Mouse (Mus musculus) neural tube, embryonic 11.5 days (tissue): ENCODE data around the gene Macrod2. TPM values are rescaled to one million over a fixed set of nuclear protein-coding genes. Genes with fewer than 3 reads are reported as not detected.

ENCODE experiments used
- ATAC-seq: fragments of 200-750 bp; cut with Nextera tagmentation; 2 replicates; pipeline ENCODE4 v1.8.0; 2017; ENCODE audit warnings: moderate number of reproducible peaks, mild to moderate bottlenecking, moderate TSS enrichment, moderate library complexity; ENCODE audit not compliant: insufficient read depth, low FRiP score, low TSS enrichment
- DNase-seq: peaks from one replicate; pipeline ENCODE4 v3.0.0-alpha.2; 2015; ENCODE audit warnings: low spot score
- H3K27ac ChIP-seq: fragments of 300-500 bp; sonication (generic); 2 replicates; pipeline ENCODE4 v1.5.1; 2014; ENCODE audit warnings: low read depth, mild to moderate bottlenecking, low read length
- H3K27me3 ChIP-seq: fragments of 300-500 bp; sonication (generic); 2 replicates; pipeline ENCODE4 v1.6.1; 2014; ENCODE audit warnings: mild to moderate bottlenecking, low read length, mixed read lengths; ENCODE audit not compliant: control insufficient read depth, insufficient read depth
- H3K36me3 ChIP-seq: fragments of 300-500 bp; sonication (generic); 2 replicates; pipeline ENCODE4 v1.6.1; 2014; ENCODE audit warnings: mild to moderate bottlenecking, low read length, moderate library complexity, mixed read lengths; ENCODE audit not compliant: control insufficient read depth, insufficient read depth
- H3K4me1 ChIP-seq: fragments of 300-500 bp; sonication (generic); 2 replicates; pipeline ENCODE4 v1.6.1; 2014; ENCODE audit warnings: low read length, mixed read lengths; ENCODE audit not compliant: control insufficient read depth, insufficient read depth
- H3K4me2 ChIP-seq: fragments of 300-500 bp; sonication (generic); 2 replicates; pipeline ENCODE4 v1.6.1; 2014; ENCODE audit warnings: low read depth, mild to moderate bottlenecking, moderate library complexity
- H3K4me3 ChIP-seq: fragments of 300-500 bp; sonication (generic); 2 replicates; pipeline ENCODE4 v1.5.1; 2014; ENCODE audit warnings: low read depth, low read length
- H3K9ac ChIP-seq: fragments of 300-500 bp; sonication (generic); 2 replicates; pipeline ENCODE4 v1.6.1; 2014; ENCODE audit warnings: mild to moderate bottlenecking, low read length
- H3K9me3 ChIP-seq: fragments of 300-500 bp; sonication (generic); 2 replicates; pipeline ENCODE4 v1.6.1; 2016; ENCODE audit warnings: low read length; ENCODE audit not compliant: control insufficient read depth
- WGBS: fragments of 180-500 bp; shearing (Covaris S2); extraction: QIAGEN DNeasy Blood & Tissue Kit; methylation state at CpG from one replicate; pipeline ENCODE4 v1.1.7; 2014; 5-methylcytosine and 5-hydroxymethylcytosine counted together
- polyA plus RNA-seq: library from polyadenylated mRNA; unstranded; fragments of >200 nt; fragmentation: Nextera tagmentation; extraction: Ambion mirVana; gene quantifications from 2 replicates; pipeline ENCODE4 v1.2.1, GENCODE M21; 2014

The Macrod2 gene
- polyA plus RNA-seq, 1 experiment from 2014 or later, result 46.0 TPM

- DNase-seq (no peak), ATAC-seq (no peak)
- no peaks in the 10 kb centered on the region for H3K27me3 ChIP-seq
- no peaks in the 10 kb centered on the region for H3K9me3 ChIP-seq
- no peaks in the 10 kb centered on the region for H3K4me1 ChIP-seq
- H3K4me2 ChIP-seq, result no peak overlapping the region
- no peak overlapping the region for H3K27ac ChIP-seq
- H3K9ac ChIP-seq, result no peak overlapping the region
- WGBS, result 55% methylated on average over 4 of the region's 4 CpGs
- no peak overlapping the region for H3K4me3 ChIP-seq
- no peaks in the 10 kb centered on the region for H3K36me3 ChIP-seq
Observed at GRCm38 (mm10) chr2:141800236-141800635, 1405.1 kb downstream of the Macrod2 start.

- no peak overlapping the region for H3K4me2 ChIP-seq
- no peaks in the 10 kb centered on the region for H3K27me3 ChIP-seq
- ATAC-seq (no peak), DNase-seq (no peak)
- no peaks in the 10 kb centered on the region for H3K4me1 ChIP-seq
- H3K4me3 ChIP-seq, result no peak overlapping the region
- no peak overlapping the region for H3K9ac ChIP-seq
- no peaks in the 10 kb centered on the region for H3K9me3 ChIP-seq
- 63% methylated on average over 2 of the region's 2 CpGs for WGBS
- no peaks in the 10 kb centered on the region for H3K36me3 ChIP-seq
- H3K27ac ChIP-seq, result no peak overlapping the region
Observed at GRCm38 (mm10) chr2:141800909-141801308, 1405.8 kb downstream of the Macrod2 start.

- WGBS, result 92% methylated on average over 4 of the region's 4 CpGs
Observed at GRCm38 (mm10) chr2:141816266-141816665, 1421.2 kb downstream of the Macrod2 start.

GRCm38 (mm10) chr2:141817546-141818180, 1422.6 kb downstream of the Macrod2 start:
- Histone ChIP-seq H3K4me2 (no peak overlapping the region), H3K4me1 (no peaks in the 10 kb centered on the region), H3K27ac (no peak overlapping the region), H3K27me3 (no peaks in the 10 kb centered on the region), H3K9me3 (no peaks in the 10 kb centered on the region), H3K9ac (no peak overlapping the region), H3K36me3 (no peaks in the 10 kb centered on the region), H3K4me3 (no peak overlapping the region)
- ATAC-seq (no peak), DNase-seq (no peak)
- 81% methylated on average over 4 of the region's 4 CpGs for WGBS

More at GRCm38 (mm10) chr2:141816266-141816665, 1421.2 kb downstream of the Macrod2 start:
- H3K4me2 ChIP-seq, result no peak overlapping the region
- H3K4me1 ChIP-seq, result no peaks in the 10 kb centered on the region
- H3K9me3 ChIP-seq, result no peaks in the 10 kb centered on the region
- no peak overlapping the region for H3K9ac ChIP-seq
- H3K4me3 ChIP-seq, result no peak overlapping the region
- no peak overlapping the region for H3K27ac ChIP-seq
- no peaks in the 10 kb centered on the region for H3K27me3 ChIP-seq
- ATAC-seq (no peak), DNase-seq (no peak)
- no peaks in the 10 kb centered on the region for H3K36me3 ChIP-seq

DNA sequence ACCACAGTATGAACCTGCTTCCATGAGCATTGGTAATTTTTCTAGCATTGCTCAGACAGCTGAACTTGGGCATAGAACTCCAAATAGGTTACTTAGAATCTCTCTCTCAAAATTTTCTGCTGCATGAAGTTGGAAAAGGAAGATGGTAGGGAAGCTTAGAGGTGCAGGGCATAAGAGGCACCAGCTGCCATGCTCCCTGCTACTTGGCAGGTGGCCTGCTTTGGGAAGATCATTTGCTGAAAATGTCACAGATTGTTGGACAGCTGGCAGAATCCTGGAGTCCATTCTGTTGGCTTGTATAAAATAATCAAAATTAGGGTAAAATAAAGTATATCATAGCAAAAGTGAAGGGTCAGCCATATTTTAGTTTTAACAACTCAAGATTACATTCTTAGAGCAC, 1425.7 kb downstream of the Macrod2 start:
- Histone ChIP-seq H3K27me3 (no peaks in the 10 kb centered on the region), H3K4me3 (no peak overlapping the region), H3K4me2 (no peak overlapping the region), H3K9me3 (no peaks in the 10 kb centered on the region), H3K27ac (no peak overlapping the region), H3K4me1 (no peaks in the 10 kb centered on the region), H3K36me3 (no peaks in the 10 kb centered on the region), H3K9ac (no peak overlapping the region)
- no peak for DNase-seq
- no peak for ATAC-seq

DNA sequence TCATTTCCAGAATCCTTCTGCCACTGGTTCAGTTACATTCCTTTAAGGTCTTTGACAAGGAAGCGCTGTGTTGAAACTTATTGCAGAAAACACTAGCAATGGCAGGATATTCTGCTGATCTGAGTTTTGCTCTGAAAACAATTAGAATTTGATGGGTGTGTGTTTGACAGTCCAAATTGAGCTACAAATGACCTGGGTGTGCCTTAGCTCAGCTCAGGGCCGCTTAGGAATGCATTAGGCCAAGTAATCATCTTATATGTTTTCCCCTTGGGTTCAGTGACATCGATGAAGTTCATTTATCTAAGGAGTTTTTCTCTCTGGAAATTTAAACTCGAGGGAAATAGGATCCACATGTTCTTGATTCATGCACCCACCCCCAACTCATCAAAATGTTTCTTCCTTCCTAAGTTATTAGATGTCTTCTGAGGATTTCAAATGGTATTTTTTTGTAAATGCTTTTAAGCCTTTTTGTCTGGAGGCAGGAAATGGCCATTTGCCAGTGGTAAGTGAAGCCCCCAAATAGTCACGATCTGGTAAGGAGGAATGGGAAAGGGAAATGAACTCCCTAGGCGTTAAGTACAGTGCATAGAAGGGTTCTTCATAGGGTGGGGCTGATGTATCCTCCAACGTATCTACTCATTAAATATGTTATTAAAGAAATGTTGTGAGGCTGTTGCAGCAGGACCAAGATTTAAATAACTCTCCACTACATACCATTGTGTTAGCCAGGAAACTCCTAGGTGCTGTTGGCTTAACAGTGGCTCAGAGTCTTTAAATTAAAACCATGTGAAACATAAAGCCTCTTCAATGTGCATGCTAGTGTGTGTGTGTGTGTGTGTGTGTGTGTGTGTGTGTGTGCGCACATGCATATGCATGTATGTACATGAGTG, 1430.7 kb downstream of the Macrod2 start:
- H3K27ac ChIP-seq, result no peak overlapping the region
- H3K36me3 ChIP-seq, result no peaks in the 10 kb centered on the region
- ATAC-seq, result no peak
- H3K27me3 ChIP-seq, result no peaks in the 10 kb centered on the region
- H3K4me2 ChIP-seq, result no peak overlapping the region
- no peak overlapping the region for H3K4me3 ChIP-seq
- DNase-seq, result no peak
- 65% methylated on average over 8 of the region's 8 CpGs for WGBS
- H3K9me3 ChIP-seq, result no peaks in the 10 kb centered on the region
- no peak overlapping the region for H3K9ac ChIP-seq
- H3K4me1 ChIP-seq, result no peaks in the 10 kb centered on the region

DNA sequence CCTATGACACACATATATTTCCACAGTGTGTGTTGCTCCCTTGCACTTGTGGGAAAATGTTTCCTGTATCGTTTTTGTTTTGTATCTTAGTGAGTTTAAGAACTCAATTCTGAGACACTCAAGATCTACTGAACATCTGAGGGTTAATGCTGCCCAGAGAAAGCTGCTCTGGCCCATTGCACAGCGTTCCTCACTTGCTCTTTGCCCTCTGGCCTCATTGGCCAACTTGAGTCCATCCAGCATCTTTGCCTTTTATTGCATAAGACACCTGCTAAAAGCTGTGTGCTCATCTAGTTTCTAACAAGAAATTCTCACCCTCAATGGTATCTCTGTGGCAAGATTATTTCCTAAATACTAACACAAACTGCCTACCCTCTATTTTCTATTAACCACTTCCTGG, 1435.4 kb downstream of the Macrod2 start:
- H3K9me3 ChIP-seq, result no peaks in the 10 kb centered on the region
- ATAC-seq (no peak), DNase-seq (no peak)
- no peaks in the 10 kb centered on the region for H3K4me1 ChIP-seq
- 83% methylated on average over 2 of the region's 2 CpGs for WGBS
- no peak overlapping the region for H3K9ac ChIP-seq
- H3K4me2 ChIP-seq, result no peak overlapping the region
- H3K27ac ChIP-seq, result no peak overlapping the region
- H3K27me3 ChIP-seq, result no peaks in the 10 kb centered on the region
- no peak overlapping the region for H3K4me3 ChIP-seq
- no peaks in the 10 kb centered on the region for H3K36me3 ChIP-seq

GRCm38 (mm10) chr2:141831515-141831914, 1436.4 kb downstream of the Macrod2 start:
- ATAC-seq, result no peak
- Histone ChIP-seq H3K9me3 (no peaks in the 10 kb centered on the region), H3K4me3 (no peak overlapping the region), H3K4me2 (no peak overlapping the region), H3K27ac (no peak overlapping the region), H3K36me3 (no peaks in the 10 kb centered on the region), H3K27me3 (no peaks in the 10 kb centered on the region), H3K9ac (no peak overlapping the region), H3K4me1 (no peaks in the 10 kb centered on the region)
- WGBS, result 88% methylated on average over 5 of the region's 5 CpGs
- no peak for DNase-seq
